ENCODE assay signal across 8 mouse cellular contexts in the genomic region with DNA sequence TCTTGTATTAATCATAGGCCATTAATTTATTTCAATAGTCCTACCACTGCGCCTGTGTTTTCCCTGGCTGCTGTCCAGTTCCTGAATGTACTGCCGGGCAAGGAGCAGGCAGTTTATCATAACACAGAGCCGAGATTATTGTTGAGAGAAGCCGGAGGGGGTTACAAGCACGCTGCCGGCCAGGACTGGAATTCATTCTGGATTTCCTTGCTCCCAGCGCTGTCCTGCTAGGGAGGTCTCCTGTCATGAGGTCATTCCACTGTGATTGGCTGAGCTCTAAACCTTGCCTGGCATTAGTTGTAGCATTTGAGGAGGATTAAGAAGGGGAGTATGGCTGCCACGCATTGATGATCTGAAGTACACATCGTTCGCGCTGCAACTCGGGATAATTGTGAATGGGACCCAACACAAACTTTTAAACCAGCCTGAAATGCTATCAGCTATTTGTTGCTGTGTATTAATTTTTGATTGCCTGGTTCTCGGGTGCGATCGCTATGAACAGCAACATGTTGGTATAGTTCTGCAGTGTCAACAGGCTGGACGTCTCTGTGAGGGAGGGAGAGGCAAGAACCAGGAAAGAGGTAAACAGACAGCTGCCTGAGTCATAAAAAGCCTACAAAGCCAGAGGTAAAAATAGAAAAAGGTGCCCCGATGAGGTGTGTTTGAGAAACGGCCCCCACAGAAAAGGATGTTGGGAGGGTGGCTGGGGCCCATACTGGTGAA. TPM values are rescaled to one million over a fixed set of nuclear protein-coding genes. Genes with fewer than 3 reads are reported as not detected.
A peak's percentile ranks its signal among the peaks of the same experiment; 100 is the strongest.
DNase-seq lines count a peak whose midpoint lies in the region; TF ChIP-seq lines count a peak whose summit lies in the region.

No protein-coding gene starts in this region.

- peak overlapping the region; percentile 51 for H3K4me3 ChIP-seq in gastrocnemius, adult 2 months
- peak overlapping the region; percentile 29 for H3K4me3 ChIP-seq in heart, embryonic 10.5 days

- peaks cover 48% of the 10 kb centered on the region for H3K4me1 ChIP-seq in heart, embryonic 10.5 days

- no peaks in the 10 kb centered on the region for H3K36me3 ChIP-seq in heart, embryonic 10.5 days

- H3K27ac ChIP-seq in gastrocnemius, adult 2 months: no peak overlapping the region
- H3K27ac ChIP-seq in heart, embryonic 10.5 days: peak overlapping the region; percentile 50

- DNase-seq in gastrocnemius, adult 2 months: no peak
- DNase-seq in gastrocnemius, postnatal 25 days: no peak
- peak; percentile 85 for DNase-seq in embryo, embryonic 10 days (ENCODE audit: low spot score)
- DNase-seq in heart, embryonic 10.5 days (ENCODE audit: low spot score): peak; percentile 92
- peak; percentile 56 to 66 for DNase-seq in kidney, adult 8-10 months
- peak; percentile 64 to 68 for DNase-seq in lung, postnatal 4 days
- DNase-seq in testis, postnatal 10 days (ENCODE audit: low spot score): peak; percentile 75
- no peak for DNase-seq in thymus, postnatal 25 days

- intact Hi-C loops in gastrocnemius, adult 2 months (cut with DNase I): no loop called here

- no peak for TF ChIP-seq CTCF in gastrocnemius, adult 2 months (IDR thresholded peaks at IDR 0.05)

- 30% methylated on average over 18 of the region's 18 CpGs for WGBS in heart, embryonic 10.5 days

- H3K9me3 ChIP-seq in heart, embryonic 10.5 days: peaks cover 5% of the 10 kb centered on the region; the same call in 1 of the 2 replicates

- no peaks in the 10 kb centered on the region; the same call in 1 of the 2 replicates for H3K27me3 ChIP-seq in heart, embryonic 10.5 days (ENCODE audit: insufficient read depth, poor library complexity, severe bottlenecking)

RNA-seq across cellular contexts. Expression of gene Gm10320, which starts 42.5 kb away (rescaled TPM):
- total RNA-seq in gastrocnemius, adult 2 months (2021): not detected
- not detected for total RNA-seq in gastrocnemius, postnatal 25 days (2021)
- polyA plus RNA-seq in heart, embryonic 10.5 days (2016; fragmentation: Nextera tagmentation; extraction: Ambion mirVana): 0.48 and 0.82 TPM in 2 replicates

Comparison
In these comparisons a context has a peak if more than half of its experiments do, and no peak if none do; other contexts are left out.
1. DNase-seq: peak in embryo, embryonic 10 days (single experiment), heart, embryonic 10.5 days (single experiment), kidney, adult 8-10 months (2 of 2), lung, postnatal 4 days (2 of 2) and testis, postnatal 10 days (single experiment); none in gastrocnemius, adult 2 months (single experiment), gastrocnemius, postnatal 25 days (single experiment) and thymus, postnatal 25 days (single experiment).